Mouse (Mus musculus) heart, adult 2 months (tissue): ENCODE results near the gene Pdcd4.

Source experiments
- CTCF ChIP-seq: fragments of 200-600 bp; IDR thresholded peaks from 2 replicates; pipeline ENCODE4 v1.8.1; 2022; ENCODE audit warnings: antibody characterized with exemption, mild to moderate bottlenecking, moderate library complexity
- POLR2A ChIP-seq: fragments of 200-500 bp; IDR thresholded peaks from 2 replicates; pipeline ENCODE4 v1.6.1; 2011; ENCODE audit warnings: mild to moderate bottlenecking, low read depth, low read length, control low read depth; ENCODE audit not compliant: insufficient read depth

- no peak for TF ChIP-seq CTCF
- TF ChIP-seq POLR2A, result no peak
These were observed 65.5 kb downstream of the Pdcd4 start for GRCm38 (mm10) chr19:53957513-53957912.
